Mouse (Mus musculus) ES-E14 (cell line): ENCODE results near the gene 1700024B05Rik. TPM values are rescaled to one million over a fixed set of nuclear protein-coding genes. Genes with fewer than 3 reads are reported as not detected.

ENCODE experiments used
- total RNA-seq: library from RNA; depleted of rRNA; stranded (reverse); fragments of 300-350 nt; gene quantifications from 2 replicates; pipeline ENCODE4 v1.2.3, GENCODE M21; 2012; rRNA removed

The 1700024B05Rik gene
- total RNA-seq, 1 experiment, result 0.22 TPM

Other genes starting within 250 kb of the 1700024B05Rik start
- gene Gm8068, start 242.1 kb upstream of the 1700024B05Rik start, total RNA-seq, result not detected in 2 replicates
- not detected in 2 replicates for gene Gm7929, start 193.4 kb upstream of the 1700024B05Rik start, total RNA-seq
- gene Gm47189, start 171.6 kb upstream of the 1700024B05Rik start, total RNA-seq, result not detected in 2 replicates
- not detected in 2 replicates for gene Gm7980, start 36.7 kb upstream of the 1700024B05Rik start, total RNA-seq
- gene 1700049E17Rik1, start 19.0 kb upstream of the 1700024B05Rik start, total RNA-seq, result not detected in 2 replicates
- not detected in 2 replicates for gene Gm6401, start 23.9 kb downstream of the 1700024B05Rik start, total RNA-seq
- not detected in 2 replicates for gene Gm3543, start 39.3 kb downstream of the 1700024B05Rik start, total RNA-seq
- gene Gm7951, start 173.4 kb downstream of the 1700024B05Rik start, total RNA-seq, result not detected in 2 replicates
- gene Gm17027, start 218.6 kb downstream of the 1700024B05Rik start, total RNA-seq, result not detected in 2 replicates
- gene Gm3573, start 246.8 kb downstream of the 1700024B05Rik start, total RNA-seq, result not detected in 2 replicates